Mouse (Mus musculus): ENCODE data around the gene Sgms1. TPM values are rescaled to one million over a fixed set of nuclear protein-coding genes. Genes with fewer than 3 reads are reported as not detected.

Gene Sgms1
- total RNA-seq, 2 experiments from 2014 or later: 59.4 to 88.9 TPM

DNA sequence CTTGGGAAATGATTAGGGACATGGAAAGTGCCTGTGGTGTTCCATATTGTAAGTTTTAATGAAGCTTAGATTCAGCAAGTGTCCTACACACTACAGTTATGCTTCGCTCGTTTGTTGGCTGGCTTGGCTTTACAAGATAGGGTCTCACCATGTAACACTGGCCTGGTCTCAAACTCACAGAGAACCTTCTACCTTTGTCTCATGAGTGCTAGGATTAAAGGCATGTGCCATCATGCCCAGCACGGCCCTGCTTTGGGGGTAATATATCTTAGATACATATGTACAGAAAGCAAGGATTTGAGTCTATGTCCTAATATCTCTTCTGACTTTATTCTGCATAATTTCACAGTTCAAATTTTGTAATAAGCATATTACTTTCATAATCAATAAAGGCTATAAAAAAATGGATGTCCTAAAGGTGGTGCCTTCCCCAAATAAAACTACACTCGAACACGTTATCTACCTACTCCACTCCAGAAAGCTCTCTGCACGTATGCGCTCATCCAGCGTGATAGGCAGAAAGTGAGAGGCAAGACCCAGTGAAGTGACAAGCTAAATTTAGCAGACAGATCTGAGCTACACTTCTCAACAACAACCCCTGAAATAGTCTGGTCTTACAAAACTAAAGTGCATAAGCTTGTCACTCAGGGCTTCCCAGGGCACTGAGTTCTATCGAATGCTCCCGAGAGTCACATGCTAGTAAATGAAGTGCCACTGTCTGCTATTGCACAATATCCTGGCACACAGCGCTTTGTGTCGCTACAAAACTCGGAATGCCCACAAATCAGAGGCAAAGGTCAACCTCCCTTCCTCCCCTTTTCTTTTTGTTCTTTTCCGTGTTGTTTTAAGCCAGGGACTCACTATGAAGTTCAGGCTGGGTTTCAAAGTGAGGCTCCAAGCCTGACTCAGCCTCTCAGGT lies 208.5 kb downstream of the Sgms1 start:
- DNase-seq: peak; percentile 79 to 81

DNA sequence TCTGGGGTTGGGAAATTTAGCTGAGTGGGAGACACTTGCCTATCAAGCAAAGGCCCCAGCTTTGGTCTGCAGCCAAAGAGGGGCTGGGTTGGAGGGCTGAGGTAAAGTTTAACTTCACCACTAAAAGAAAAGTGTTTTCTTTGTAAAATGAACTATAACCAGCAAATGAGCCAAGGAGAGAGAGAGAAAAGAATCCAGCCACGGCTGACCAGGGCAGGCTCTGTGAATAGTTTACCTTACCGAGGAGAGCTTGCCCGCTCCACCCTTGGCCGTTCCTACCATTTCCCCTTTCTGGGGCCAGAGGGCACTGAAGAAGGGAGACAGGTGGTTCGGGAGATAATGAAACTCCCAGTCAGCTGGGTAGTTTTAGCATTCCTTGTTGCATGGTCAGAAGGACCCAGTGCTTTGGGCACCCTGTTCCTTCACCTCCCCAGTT lies 209.5 kb downstream of the Sgms1 start:
- DNase-seq: no peak

DNA sequence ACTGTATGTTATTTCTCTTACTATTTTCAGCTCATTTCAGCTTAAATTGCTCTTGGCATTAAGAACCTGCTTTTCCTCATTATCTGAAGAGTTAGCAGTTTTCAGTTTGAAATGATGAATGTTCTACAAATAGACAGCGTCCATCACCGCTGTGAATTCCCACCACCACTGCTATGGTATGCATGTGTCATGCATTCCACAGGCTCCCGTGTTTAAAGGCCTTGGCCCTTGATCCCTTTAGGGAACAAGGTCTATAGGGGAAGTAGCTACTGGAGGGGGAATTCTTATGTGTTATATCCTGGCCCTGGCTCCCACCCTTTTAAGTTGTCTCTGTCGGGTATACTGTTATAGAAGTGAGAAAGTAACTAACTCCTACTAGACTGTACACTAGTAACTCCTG lies 210.0 kb downstream of the Sgms1 start:
- DNase-seq: no peak

DNA sequence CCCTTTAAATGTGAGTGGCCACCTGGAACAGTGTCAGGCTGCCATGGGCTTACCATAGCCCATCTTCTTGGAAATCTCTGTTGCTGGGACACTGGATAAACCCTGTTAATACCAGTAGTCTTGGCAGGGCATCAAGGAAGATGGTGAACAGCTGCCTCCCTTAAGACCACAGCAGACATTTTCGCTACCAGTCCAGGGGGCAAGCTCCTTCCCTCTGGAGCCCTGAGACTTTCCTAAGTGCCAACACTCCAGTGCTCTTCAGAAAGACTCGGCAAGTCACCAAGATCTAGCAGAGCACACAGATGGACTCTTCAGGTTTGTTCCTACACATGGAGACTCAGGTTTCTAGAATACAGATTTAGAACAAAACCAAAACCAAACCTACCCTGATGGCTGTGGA lies 211.4 kb downstream of the Sgms1 start:
- DNase-seq: no peak

DNA sequence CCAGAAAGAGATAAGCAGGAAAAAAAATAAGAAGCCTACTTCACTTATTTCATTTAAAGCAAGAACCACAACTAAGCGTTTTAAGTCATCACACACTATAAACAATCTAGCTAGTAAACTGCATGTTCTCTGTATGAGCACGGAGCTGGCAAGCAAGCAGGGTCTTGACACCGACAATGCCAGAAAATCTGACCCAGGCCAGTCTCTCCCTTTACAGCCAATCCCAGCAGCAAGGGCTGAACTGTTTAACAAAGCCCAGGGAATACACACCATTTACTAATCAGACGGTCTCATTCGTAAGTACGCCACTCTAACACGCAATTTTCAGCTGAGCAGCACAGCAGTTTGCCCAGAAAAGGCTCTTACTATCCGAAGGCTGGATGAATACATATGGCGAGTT lies 213.1 kb downstream of the Sgms1 start:
- no peak for DNase-seq

DNA sequence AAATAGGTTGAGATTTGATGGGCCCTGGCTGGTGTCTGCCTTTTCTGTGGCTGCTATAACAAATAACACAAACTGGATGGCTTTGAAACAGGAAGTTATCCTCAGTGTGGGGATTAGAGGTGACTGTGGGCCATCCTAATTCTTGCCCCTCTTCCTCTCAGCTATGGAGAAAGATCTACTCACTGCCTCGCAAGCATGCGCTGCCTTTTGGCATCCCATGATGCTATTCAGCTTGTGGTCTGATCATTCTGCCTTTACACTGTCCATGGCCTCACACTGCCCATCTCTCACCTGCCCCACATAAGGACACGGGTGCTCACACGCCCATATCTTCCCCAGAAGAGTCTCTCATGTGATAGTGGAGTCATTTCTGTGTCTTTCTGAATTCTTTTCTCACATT lies 213.5 kb downstream of the Sgms1 start:
- DNase-seq: no peak

DNA sequence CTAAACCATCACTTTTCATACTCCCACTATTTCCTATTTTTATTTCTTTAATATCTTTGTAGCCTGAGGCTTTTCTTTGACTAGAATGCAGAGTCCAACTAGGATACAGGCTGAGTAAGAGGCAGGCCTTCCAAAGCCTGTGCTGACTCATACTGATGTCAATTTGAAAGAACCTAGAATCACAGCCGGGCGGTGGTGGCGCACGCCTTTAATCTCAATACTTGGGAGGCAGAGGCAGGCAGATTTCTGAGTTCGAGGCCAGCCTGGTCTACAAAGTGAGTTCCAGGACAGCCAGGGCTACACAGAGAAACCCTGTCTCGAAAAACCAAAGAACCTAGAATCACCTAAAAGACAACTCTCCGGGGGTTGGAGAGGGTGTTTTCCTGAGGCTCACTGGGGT lies 214.5 kb downstream of the Sgms1 start:
- DNase-seq: peak in 1 of 2 experiments; percentile 35

DNA sequence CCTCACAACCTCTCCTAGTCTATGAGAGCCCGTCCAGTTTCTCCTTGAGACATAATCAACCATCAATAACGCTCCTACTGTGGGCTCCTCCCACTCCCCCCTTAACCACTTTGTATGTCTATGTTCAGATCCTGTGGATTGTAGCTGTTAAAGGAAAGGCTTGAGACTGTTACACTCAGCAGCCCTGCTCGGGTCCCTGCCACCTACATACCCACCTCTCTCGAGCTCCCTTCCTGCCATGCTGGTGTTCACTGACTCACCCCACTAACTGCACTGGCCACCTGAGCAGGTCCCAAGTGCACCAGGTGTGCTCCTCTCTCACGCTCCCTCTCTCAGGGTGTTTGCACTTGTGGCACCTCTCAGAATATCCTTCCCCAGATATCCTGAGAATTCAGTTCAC lies 215.0 kb downstream of the Sgms1 start:
- no peak for DNase-seq

DNA sequence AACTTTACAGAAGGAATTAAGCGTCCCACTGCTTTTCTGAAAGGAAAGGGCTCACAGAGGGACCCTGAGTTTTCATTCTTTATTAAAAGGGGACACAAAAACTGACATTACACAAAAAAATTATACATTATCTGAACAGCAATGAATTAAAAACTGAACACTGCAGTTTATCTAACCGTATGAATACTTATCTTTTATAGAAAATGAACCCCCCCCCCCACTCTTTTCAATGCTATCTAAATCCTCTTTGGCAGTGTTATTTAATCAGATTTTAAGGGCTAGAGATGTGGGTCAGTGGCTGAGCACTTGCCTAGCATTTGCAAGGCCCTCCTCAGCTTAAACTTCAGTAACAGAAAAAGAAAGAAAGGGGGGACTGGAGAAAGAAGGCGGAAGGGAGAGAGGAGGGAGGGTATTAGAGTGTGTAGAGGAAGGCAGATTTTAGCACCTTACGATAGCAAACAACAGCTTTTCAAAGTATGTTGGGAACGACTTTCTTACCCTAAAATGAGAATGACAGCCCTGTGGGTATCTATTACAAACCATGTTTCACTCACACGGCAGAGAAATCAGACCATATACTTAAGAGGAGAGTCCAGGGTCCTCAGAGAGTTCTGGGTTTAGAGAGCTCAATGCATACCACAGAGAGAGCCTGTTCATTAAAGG lies 215.9 kb downstream of the Sgms1 start:
- DNase-seq: no peak

DNA sequence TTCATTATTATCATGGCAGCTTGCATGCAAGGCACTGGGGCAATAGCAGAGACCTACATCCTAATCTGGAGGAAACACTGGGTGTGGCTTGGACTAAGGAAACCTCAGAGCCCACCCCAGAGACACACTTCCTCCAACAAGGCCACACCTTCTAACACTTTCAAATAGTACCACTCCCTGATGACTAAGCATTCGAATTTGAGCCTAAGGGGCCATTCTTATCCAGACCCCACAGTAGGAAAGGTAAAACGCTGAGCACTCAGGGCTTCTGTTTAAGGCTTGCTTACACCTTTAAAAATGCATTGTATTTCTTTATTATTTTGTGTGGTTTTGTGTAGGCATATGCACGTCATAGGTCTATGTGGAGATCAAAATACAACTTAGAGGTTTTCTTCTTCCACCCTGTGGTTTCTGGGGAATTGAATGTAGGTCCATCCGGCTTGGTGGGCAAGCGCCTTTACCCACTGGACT lies 217.0 kb downstream of the Sgms1 start:
- no peak for DNase-seq

DNA sequence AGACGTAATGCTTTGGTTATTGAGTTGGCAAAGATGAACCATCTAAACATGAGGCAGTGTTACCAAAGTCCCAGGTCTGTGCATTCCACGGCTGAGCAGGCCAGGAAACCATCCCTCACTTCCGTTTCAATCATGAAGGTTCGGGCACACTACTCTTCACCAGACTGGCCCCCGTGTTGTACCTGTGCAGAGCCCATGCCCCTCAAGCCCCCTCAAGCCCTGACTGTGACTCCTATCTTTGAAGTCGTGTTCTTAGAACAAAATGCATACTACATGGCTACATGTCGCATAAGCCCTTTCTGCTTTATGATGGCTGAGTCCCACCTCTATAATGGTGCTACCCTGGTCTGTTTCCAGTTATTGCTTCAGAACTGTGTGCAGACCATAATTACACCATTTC lies 217.5 kb downstream of the Sgms1 start:
- no peak for DNase-seq

DNA sequence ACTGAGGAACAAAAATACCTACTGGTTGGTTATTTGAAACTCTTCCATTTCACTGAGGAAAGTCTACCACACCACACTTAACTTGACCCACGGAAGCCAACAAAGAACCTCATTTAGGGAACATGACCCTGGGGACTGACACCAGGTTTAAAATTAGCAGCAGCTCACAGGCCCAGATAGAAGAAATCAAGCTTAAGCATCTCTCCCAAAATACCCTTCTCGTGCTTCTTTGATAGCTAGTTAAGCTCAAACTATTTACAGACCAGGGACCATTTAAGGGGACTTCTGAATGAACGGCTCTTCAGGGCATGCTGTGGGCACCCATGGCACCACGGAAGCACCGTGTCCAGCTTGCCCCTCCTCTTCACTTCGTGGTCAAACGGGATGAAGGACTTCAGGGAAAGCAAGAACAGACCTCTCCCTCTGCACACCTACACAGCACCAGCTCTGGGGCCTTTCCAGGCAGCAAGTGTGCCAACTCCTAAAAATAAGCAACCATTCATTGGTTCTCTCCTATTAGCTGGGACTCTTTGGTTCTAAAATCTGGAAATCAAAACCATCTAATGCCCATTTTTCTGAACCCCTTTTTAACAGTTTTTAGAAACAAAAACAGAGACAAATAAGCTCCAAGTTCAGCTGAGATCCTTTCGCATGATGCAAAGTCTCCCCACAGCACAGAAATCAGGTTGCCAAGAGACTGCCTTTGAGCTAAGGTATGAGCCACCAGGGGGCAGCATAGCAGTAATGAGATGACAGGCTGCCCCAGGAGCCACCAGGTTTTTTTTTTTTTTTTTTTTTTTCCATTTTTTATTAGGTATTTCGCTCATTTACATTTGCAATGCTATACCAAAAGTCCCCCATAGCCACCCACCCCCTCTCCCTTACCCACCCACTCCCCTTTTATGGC lies 219.6 kb downstream of the Sgms1 start:
- DNase-seq: peak; percentile 86 to 91

DNA sequence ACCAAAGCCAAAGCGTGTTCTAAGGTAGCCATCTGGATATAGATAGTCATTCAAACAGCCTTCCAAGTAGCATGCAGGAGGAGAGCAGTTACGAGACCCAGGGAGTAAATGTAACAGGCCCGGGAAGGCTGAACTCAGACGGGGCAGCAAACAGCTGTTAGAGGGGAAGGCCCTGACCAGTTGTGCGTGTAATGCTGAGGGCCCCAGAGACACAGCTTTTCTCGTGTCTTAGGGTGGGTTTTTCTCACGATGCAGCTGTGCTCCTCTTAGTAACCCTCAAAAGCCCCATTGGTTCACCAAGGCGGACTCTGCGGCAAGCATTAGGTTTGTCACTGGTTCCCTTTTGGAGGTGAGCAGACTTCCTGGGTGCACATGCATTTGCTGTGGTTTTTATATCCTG lies 221.5 kb downstream of the Sgms1 start:
- DNase-seq: no peak

DNA sequence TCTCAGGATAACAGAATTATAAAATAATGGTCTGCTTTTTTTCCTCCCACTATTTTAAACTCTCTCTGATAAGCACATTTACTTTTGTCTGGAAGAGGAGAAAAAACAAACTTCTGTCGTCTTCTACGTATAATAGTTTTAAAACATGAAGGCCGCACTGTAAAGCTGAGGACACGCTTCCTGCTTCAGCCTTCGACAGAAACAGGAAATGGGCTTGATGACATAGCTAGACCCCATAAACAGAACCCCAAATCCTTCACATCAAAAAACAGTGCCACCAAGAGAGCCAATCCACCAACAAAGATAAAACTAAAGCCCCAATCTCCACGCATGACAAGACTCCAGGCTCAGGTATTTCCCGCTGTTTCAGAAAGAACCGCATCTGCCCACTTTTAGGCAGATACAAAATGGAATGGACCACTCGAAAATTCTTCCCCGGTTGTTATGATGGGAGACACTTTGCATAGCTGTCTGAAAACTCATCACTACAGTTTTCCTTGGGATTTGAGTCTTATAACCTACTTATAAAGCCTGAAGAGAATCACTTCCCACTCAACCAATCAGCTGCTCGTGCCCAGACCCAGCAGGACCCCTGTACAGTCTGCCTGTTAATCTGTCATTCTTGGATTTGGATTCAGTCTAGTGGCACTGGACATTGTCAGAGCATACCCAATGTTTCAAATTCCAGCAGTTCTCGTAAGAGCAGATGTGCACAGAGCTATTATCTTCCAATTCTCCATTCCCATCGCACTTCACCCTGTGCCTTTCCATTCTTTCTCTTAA lies 222.5 kb downstream of the Sgms1 start:
- DNase-seq: no peak

DNA sequence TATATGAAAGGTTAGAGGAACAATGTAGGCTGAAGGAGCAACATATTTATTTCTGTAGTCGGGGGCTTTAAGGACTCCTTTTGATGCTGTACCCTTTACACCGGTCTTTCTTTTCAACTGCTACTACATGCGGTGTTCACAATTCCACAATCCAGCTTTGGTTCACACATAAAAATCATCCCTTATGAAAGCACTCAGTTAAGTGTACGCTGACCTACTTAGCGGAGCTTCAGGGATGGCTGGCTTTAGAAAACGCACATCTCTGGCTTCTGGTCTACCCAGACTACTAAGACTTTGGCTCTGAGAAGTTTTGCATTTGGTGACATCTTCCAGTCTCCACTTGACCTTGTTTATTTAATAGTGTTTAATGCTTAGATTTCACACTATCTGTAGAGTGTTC lies 223.8 kb downstream of the Sgms1 start:
- no peak for DNase-seq

DNA sequence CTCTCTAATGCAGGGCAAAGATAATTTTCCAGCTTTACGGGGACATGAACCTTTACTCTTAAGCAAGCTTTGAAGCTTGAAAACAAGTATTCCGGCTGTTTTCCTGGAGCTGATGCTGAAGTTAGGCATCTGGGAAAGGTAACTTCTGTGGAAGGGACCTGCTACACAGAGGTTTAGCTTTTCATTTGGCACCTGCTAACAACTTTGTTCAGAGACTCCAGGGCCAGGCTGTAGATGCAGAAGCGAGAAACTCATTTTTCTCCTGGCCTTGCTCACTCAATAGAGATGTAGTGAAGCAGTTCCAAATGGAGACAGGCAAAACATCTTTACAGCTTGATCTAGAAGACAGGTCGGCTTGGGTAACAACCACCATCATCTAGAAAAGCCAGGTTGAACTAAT lies 225.4 kb downstream of the Sgms1 start:
- no peak for DNase-seq

DNA sequence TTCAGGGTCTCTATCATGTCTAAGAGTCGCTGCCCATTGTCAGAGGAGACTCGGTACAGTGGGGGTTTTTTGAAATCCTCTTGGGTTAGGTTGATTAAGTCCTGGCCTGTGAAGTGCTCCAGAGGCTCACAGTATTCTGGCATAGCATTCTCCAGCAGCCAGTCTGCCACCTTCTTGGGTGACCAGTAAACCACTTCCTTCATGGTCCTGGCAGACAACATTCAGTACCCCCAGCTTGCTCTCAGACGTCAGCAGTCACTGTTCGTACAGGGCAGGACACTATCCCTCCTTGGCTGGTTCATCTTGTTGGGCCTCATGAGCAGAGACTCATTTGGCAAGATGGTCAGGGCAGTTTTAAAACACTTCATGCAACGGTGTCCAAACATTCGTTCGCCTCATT lies 229.6 kb downstream of the Sgms1 start:
- DNase-seq: no peak

DNA sequence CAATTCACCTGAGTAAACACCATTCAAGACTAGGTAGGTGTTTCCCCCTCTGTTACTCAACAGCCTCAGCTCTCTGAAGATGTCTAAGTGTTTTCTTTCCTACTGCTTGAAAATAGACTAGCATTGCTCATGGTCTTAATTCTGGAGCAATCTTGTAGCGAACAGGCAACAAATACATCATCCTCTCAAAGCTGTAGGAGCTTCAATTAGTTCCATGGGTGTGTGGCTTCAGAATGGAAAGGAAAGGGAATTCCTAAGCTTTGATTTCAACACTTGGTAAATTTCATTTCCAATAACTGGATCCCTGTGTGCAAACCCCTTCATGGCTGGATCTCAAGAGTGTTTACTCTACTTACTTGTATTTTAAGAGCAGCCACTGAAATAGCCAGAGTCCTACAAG lies 230.3 kb downstream of the Sgms1 start:
- no peak for DNase-seq

DNA sequence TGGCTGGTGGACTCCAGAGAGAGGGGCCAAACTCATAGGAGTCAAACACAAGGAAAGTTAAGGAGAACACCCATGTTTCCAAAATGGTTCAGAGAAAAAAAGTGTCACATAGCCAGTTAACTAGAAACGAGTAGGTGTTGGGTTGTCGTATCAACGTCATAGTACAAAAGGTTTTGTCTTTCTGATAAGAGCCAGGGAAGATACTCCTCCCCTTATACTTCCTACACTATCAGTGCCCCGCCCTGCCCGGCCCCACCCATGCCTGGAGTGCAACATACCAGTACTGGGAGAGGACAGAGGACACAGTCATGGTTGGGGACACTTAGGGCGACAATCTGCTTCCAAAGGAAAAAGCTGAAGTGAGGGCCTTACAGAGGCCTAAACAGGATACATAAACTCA lies 232.5 kb downstream of the Sgms1 start:
- DNase-seq: no peak

DNA sequence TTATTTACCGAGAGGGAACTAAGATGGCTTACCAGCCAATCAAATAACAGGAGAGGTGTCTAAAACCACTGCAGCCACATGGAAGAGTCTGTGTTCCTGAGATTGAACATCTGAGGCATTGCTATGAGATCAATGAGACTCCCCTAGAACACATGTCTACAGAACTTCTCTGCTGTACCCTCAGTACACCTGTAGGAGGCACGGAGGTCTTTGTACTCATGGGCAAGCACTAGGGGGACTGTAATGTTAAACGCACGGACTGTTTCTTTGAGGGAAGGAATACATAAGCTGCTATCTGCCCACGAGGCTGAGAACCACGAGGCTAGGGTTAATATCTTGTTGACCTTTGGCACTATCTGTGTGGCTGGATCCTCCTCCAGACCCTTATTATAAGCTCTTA lies 237.0 kb downstream of the Sgms1 start:
- no peak for DNase-seq

DNA sequence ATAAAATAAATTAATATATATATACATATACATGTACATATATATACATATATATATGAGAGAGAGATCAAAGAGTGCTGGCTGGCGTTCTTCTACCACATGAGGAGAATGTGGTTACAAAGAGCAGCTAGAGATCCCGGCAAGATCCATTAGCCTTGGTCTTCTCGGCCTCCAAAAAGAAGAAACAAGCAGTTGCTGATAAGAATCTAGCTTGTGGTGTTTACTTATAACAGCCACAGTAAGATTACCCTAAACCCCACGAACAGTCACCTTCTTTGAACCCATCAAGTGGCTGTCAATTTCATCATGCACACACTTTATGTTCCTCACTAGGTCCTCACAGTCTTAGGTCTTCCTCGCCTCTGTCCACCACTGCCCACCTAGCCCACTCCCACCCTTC lies 240.8 kb downstream of the Sgms1 start:
- DNase-seq: no peak

DNA sequence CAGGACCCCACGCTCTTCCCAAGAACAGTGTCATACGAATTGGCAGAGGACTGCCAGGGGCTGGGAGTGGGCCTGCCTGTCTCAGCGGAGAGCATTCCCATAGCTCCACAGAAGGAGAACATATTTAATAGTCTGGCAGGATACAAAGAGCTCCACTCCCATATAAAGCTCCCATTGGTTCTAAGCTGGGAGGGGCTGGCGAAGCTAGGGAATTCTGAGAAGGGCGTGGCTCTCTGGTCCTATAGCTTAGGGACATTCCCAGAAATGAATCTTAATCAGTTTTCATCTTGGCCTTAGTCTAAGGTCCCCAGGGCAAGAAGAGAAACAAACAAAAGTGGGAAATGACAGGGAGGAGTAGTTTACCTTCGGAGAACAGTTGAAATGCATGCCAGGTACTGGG lies 247.1 kb downstream of the Sgms1 start:
- DNase-seq: no peak

All from adrenal gland, postnatal 36 days (tissue).